Mouse (Mus musculus): ENCODE measurements at regions not wholly inside any gene's neighbourhood (a gene's known extent, or its start where the extent isn't known, plus 50 kb on each side); places are given as distances from the start of the nearest gene placed in this dataset.
"Not testable (repeated sequence)": the region's sequence is repeated elsewhere in the genome, so short reads cannot be mapped to it uniquely, and the experiment has no call there.

DNA sequence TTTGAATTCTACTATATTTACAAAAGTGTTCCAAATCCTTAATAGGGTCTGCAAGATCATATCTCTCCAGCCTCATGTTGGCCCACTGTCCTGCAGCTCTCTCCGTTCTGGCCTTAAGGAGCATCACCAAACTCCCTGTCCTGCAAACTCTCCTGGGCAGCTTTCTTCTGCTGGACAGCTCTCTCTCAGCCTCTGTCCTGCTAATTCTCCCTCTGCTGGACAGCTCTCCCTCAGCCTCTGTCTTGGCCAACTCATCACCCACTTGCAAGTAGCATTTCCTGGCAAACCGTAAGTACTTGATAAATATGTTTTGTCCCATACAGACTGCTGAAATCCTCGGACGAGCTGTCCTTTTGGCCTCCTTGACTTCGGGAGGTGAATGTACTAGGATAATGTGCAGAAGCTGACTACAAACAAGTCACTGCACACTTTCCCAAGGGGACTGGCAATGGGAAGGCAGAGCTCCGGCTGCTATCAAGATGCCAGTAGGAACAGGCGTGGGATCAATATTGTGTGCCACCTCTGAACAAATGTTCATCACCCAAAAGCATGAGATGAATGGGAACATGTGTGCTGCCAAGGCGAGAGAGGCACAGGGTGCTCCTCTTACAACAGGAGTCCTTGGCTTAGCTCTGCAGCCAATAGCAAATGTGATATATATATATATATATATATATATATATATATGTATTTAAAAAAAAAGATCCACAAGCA is 108.1 kb upstream of the Gcfc2 start:
- no peak for DNase-seq (ENCODE audit: extremely low spot score, low spot score)

DNA sequence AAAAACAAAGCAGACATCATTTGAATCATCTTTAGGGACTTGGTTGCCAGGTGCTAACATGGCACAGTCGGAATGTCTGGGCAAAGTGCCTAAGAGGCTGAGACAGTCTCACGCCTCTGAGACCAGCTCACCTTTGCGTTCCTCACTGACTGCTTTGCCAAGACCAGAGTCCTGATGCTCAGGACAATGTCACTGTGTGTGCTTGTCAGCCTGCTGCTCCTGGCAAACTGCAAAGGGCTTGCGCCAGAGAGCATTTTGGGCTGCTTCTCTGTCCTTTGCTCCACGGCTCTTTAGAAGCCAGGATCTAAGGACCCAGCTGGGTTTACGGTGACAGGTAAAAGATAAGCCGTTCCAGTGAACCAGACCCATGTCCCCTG is 107.5 kb upstream of the Gcfc2 start:
- DNase-seq (ENCODE audit: extremely low spot score, low spot score): no peak

DNA sequence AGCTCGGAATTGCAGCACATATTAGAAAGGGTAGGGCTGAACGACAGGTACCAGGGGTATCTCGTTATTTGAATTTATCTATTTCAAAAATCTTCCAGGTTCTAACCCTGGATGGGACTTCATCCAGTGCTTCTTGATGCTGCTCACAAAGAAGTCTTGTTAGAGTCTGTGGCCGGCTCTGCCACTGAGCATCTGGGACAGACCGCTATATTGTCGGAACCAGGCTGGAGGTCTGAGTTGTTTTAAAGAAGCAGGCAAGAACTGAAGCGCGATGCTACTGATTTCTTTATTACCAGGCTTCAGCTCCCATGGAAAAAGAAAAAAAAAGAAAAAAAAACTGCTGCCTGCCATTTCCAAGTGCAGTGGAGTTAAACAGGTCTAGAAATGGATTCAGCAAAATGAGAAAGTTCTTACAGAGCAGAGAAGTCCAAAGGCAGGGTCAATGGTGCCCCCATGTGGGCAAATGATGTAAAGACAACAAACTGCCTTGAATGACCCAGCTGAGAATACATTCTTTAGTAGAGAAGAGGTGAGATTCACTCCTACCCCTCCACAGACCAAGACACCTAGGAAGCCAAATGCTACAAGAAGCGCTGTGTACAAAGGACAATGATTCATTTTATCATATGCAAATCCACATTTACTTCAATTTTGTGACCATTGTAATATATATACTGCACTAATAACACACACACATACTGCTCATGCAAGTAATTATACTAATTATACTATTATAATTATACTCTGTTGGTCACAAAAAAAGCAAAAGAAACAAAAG is 106.2 kb upstream of the Gcfc2 start:
- peak; percentile 46 for DNase-seq (ENCODE audit: extremely low spot score, low spot score)

DNA sequence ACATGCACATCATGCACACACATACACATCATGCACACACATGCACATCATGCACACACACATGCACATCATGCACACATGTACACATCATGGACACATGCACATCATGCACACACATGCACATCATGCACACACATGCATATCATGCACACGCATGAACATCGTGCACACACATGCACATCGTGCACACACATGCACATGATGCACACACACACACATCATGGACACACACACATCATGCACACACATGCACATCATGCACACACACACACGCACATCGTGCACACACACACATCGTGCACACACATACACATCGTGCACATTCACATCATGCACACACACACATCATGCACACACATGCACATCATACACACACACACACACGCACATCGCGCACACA is 104.9 kb upstream of the Gcfc2 start:
- DNase-seq (ENCODE audit: extremely low spot score, low spot score): no peak

DNA sequence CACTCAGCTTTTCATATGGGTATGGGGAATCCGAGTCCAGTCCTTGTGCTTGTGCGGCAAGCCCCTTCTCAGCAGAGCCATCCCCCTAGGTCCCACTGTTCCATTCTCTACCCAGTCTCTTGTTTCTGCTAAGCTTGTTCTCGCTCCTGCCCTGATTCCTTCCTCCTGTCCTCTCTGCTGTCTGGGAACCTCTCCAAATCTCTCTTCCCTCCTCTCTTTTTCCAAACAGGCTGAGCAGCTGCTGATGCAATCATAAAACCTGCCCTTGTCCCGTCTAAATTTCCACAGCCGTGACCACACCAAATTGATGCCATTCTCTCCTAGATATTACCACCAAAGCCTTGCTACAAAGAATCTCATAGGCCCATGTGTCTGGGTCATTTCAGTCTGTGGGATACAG is 103.4 kb upstream of the Gcfc2 start:
- DNase-seq (ENCODE audit: extremely low spot score, low spot score): no peak

DNA sequence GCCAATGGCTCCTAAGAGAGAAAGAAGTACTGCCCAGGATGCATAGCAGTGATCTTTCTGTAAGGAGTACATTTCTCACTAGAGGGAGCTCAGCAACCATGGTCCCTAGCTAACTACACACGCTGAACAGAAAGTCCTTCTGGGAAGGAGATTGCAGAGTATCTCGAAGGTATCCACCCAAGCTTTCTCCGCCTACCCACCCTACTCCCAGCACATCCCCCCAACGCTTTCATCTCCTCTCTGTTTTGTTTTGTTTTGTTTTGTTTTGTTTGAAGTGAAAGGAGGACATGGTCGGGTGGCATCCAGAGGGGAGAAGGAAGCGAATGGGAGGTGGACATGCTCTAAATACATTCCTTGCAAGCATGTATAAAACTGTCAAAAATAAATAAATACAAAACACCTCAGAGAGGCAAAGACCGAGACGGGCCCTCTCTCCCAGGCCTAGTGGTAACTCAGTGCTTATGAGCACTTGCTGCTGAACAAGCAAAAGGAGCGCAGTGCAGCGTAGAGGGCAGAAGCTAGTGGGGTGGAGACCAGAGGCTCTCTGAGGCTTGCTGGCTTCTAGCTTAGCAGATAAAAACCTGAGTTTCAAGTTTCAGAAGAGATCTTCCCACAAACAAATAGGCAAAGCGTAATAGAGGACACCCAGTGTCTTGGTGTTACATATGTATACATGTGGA is 83.9 kb upstream of the Gcfc2 start:
- DNase-seq (ENCODE audit: extremely low spot score, low spot score): no peak

DNA sequence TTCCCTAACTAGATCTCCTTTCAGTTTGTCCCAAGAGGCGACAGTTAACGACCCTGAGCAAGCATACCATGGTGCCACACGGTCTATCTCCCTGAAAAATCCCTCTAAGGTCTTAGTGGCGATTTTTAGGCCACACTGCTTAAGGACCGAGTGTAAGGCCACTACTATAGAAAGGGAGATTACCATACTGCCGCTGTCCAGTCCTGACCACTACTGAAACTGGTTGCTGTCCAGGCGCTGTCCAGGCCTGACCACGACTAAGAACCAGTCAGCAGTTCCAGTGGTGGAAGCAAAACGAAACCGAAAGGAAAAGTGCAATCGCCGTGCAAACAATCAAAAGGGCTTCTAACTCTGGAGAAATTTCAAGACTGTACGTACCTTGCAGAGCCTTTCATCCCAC is 55.3 kb upstream of the Gcfc2 start:
- DNase-seq (ENCODE audit: extremely low spot score, low spot score): not testable (repeated sequence)
